Mouse (Mus musculus): ENCODE measurements around the gene 9430015G10Rik. TPM values are rescaled to one million over a fixed set of nuclear protein-coding genes. Genes with fewer than 3 reads are reported as not detected.
"Not testable (repeated sequence)": the region's sequence is repeated elsewhere in the genome, so short reads cannot be mapped to it uniquely, and the experiment has no call there.

The 9430015G10Rik gene
- polyA plus RNA-seq, 1 experiment, result 23.5 TPM

- DNase-seq (ENCODE audit: low read depth), result no peak
Measured at GRCm38 (mm10) chr4:156097770-156098366, 11.9 kb upstream of the 9430015G10Rik start.

- no peak for DNase-seq (ENCODE audit: low read depth)
Measured at GRCm38 (mm10) chr4:156099427-156099826, 10.4 kb upstream of the 9430015G10Rik start.

GRCm38 (mm10) chr4:156100501-156100900, 9.3 kb upstream of the 9430015G10Rik start:
- no peak for DNase-seq (ENCODE audit: low read depth)

- DNase-seq (ENCODE audit: low read depth), result no peak
Measured at GRCm38 (mm10) chr4:156101481-156101903, 8.3 kb upstream of the 9430015G10Rik start.

GRCm38 (mm10) chr4:156103342-156103741, 6.4 kb upstream of the 9430015G10Rik start:
- no peak for DNase-seq (ENCODE audit: low read depth)

GRCm38 (mm10) chr4:156108606-156109546, 906 bp upstream of the 9430015G10Rik start:
- no peak for DNase-seq (ENCODE audit: low read depth)

- no peak for DNase-seq (ENCODE audit: low read depth)
Measured at GRCm38 (mm10) chr4:156124077-156124476, 14.3 kb downstream of the 9430015G10Rik start.

GRCm38 (mm10) chr4:156125393-156125792, 15.6 kb downstream of the 9430015G10Rik start:
- DNase-seq (ENCODE audit: low read depth), result no peak

GRCm38 (mm10) chr4:156126841-156127240, 17.1 kb downstream of the 9430015G10Rik start:
- no peak for DNase-seq (ENCODE audit: low read depth)

GRCm38 (mm10) chr4:156128746-156129145, 19.0 kb downstream of the 9430015G10Rik start:
- no peak for DNase-seq (ENCODE audit: low read depth)

GRCm38 (mm10) chr4:156130436-156130835, 20.7 kb downstream of the 9430015G10Rik start, which contains the start of gene Rnf223:
Gene Rnf223, plus strand, starts transcription at chr4:156130513.
- no peak for DNase-seq (ENCODE audit: low read depth)

GRCm38 (mm10) chr4:156130940-156131339, 21.2 kb downstream of the 9430015G10Rik start:
- no peak for DNase-seq (ENCODE audit: low read depth)

- DNase-seq (ENCODE audit: low read depth), result no peak
Measured at GRCm38 (mm10) chr4:156133334-156133733, 23.6 kb downstream of the 9430015G10Rik start.

GRCm38 (mm10) chr4:156133943-156134605, 24.3 kb downstream of the 9430015G10Rik start:
- DNase-seq (ENCODE audit: low read depth), result no peak

- no peak for DNase-seq (ENCODE audit: low read depth)
Measured at GRCm38 (mm10) chr4:156135112-156135511, 25.3 kb downstream of the 9430015G10Rik start.

GRCm38 (mm10) chr4:156135801-156136200, 26.0 kb downstream of the 9430015G10Rik start:
- no peak for DNase-seq (ENCODE audit: low read depth)

- DNase-seq (ENCODE audit: low read depth), result no peak
Measured at GRCm38 (mm10) chr4:156136285-156137100, 26.7 kb downstream of the 9430015G10Rik start.

GRCm38 (mm10) chr4:156150887-156151286, 41.1 kb downstream of the 9430015G10Rik start:
- not testable (repeated sequence) for DNase-seq (ENCODE audit: low read depth)

- DNase-seq (ENCODE audit: low read depth), result no peak
Measured at GRCm38 (mm10) chr4:156154771-156155170, 45.0 kb downstream of the 9430015G10Rik start.

- no peak for DNase-seq (ENCODE audit: low read depth)
Measured at GRCm38 (mm10) chr4:156166477-156166876, 56.7 kb downstream of the 9430015G10Rik start.

- no peak for DNase-seq (ENCODE audit: low read depth)
Measured at GRCm38 (mm10) chr4:156168611-156169010, 58.8 kb downstream of the 9430015G10Rik start.

Measured in gonadal fat pad, adult 2 months (tissue).